Mouse (Mus musculus) heart, embryonic 11.5 days (tissue): ENCODE data around the gene Shoc2. TPM values are rescaled to one million over a fixed set of nuclear protein-coding genes. Genes with fewer than 3 reads are reported as not detected.

Experiments used
- ATAC-seq: fragments of 200-750 bp; cut with Nextera tagmentation; replicated peaks from 2 replicates; pipeline ENCODE4 v1.8.0; 2017; ENCODE audit warnings: moderate library complexity; ENCODE audit not compliant: insufficient number of reproducible peaks, low FRiP score, low TSS enrichment
- H3K27ac ChIP-seq: fragments of 300-500 bp; sonication (generic); 2 replicates; pipeline ENCODE4 v1.5.1; 2014; ENCODE audit warnings: mild to moderate bottlenecking, low read depth, low read length
- H3K27me3 ChIP-seq: fragments of 300-500 bp; sonication (generic); 2 replicates; pipeline ENCODE4 v1.6.1; 2014; ENCODE audit warnings: mild to moderate bottlenecking, low read length, mixed read lengths; ENCODE audit not compliant: control insufficient read depth, insufficient read depth
- H3K36me3 ChIP-seq: fragments of 300-500 bp; sonication (generic); 2 replicates; pipeline ENCODE4 v1.6.1; 2014; ENCODE audit warnings: mild to moderate bottlenecking, low read length, moderate library complexity, mixed read lengths; ENCODE audit not compliant: control insufficient read depth, insufficient read depth
- H3K4me1 ChIP-seq: fragments of 300-500 bp; sonication (generic); 2 replicates; pipeline ENCODE4 v1.6.1; 2014; ENCODE audit warnings: low read length; ENCODE audit not compliant: control insufficient read depth, insufficient read depth
- H3K4me2 ChIP-seq: fragments of 300-500 bp; sonication (generic); 2 replicates; pipeline ENCODE4 v1.6.1; 2014; ENCODE audit warnings: mild to moderate bottlenecking, moderate library complexity
- H3K4me3 ChIP-seq: fragments of 300-500 bp; sonication (generic); 2 replicates; pipeline ENCODE4 v1.5.1; 2014; ENCODE audit warnings: low read depth, low read length
- H3K9ac ChIP-seq: fragments of 300-500 bp; sonication (generic); 2 replicates; pipeline ENCODE4 v1.6.1; 2014; ENCODE audit warnings: mild to moderate bottlenecking, low read depth, low read length, moderate library complexity
- H3K9me3 ChIP-seq: fragments of 300-500 bp; sonication (generic); replicated peaks from 2 replicates; pipeline ENCODE4 v1.6.1; 2016; ENCODE audit warnings: low read length; ENCODE audit not compliant: control insufficient read depth
- WGBS: fragments of 180-500 bp; shearing (Covaris S2); extraction: QIAGEN DNeasy Blood & Tissue Kit; methylation state at CpG from one replicate; pipeline ENCODE4 v1.1.7; 2014; ENCODE audit not compliant: insufficient replicate concordance; 5-methylcytosine and 5-hydroxymethylcytosine counted together
- polyA plus RNA-seq: library from polyadenylated mRNA; unstranded; fragments of >200 nt; fragmentation: Nextera tagmentation; extraction: Ambion mirVana; gene quantifications from 2 replicates; pipeline ENCODE4 v1.2.1, GENCODE M21; 2014

The Shoc2 gene
- polyA plus RNA-seq, 1 experiment from 2014 or later: 47.4 TPM

DNA sequence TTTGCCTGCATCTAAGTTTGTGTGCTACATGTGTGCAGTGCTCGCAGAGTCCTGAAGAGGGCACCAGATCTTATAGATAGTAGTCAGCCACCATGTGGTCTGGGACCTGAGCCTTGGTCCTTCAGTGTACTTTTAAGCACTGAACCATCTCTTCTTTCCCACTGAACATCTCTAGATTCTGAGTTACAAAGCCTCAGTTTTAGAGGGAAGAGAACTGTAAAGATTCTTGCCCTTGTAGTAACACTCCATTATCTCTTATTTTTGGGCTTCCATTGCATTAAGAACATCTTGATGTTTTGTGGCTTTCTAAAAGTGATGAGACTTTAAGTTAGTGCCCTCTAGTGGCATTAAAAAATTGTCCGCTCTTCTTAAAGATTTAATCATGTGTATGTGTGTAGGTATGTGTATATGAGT lies 18.8 kb upstream of the Shoc2 start:
- H3K4me3 ChIP-seq: no peak overlapping the region
- H3K36me3 ChIP-seq: peaks cover 3% of the 10 kb centered on the region
- H3K9ac ChIP-seq: no peak overlapping the region
- WGBS: 92% methylated on average over 2 of the region's 2 CpGs
- no peaks in the 10 kb centered on the region for H3K4me1 ChIP-seq
- ATAC-seq: no peak
- H3K9me3 ChIP-seq: no peaks in the 10 kb centered on the region
- H3K27me3 ChIP-seq: no peaks in the 10 kb centered on the region
- H3K4me2 ChIP-seq: no peak overlapping the region
- no peak overlapping the region for H3K27ac ChIP-seq

DNA sequence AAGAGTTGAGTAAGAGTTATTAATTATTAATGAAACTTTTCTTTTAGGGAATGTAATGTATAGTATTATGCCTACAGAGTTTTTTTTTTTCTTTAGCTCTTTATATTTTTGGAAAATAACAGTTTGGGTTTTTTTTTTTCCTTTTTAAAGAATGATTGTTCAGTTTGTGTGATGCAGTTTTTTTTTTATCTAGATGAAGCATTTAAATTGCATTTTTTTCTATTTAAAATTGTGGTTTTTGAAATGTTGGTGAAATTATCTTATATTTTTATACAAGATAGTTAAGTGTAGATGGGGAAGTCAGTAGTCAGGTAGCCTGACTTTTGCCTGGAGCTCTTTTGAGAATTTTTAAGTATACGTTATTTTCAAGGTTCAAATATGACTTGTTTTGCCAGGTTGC lies 17.4 kb upstream of the Shoc2 start:
- no peak overlapping the region for H3K9ac ChIP-seq
- no peak for ATAC-seq
- no peaks in the 10 kb centered on the region for H3K4me1 ChIP-seq
- WGBS: 83% methylated on average over 1 of the region's 1 CpGs
- H3K27me3 ChIP-seq: no peaks in the 10 kb centered on the region
- no peak overlapping the region for H3K27ac ChIP-seq
- no peak overlapping the region for H3K4me2 ChIP-seq
- peaks cover 6% of the 10 kb centered on the region for H3K36me3 ChIP-seq
- no peaks in the 10 kb centered on the region for H3K9me3 ChIP-seq
- no peak overlapping the region for H3K4me3 ChIP-seq

GRCm38 (mm10) chr19:53929218-53929617 lies 14.9 kb upstream of the Shoc2 start:
- no peaks in the 10 kb centered on the region for H3K27me3 ChIP-seq
- H3K9ac ChIP-seq: no peak overlapping the region
- H3K27ac ChIP-seq: no peak overlapping the region
- no peak overlapping the region for H3K4me3 ChIP-seq
- H3K36me3 ChIP-seq: peaks cover 6% of the 10 kb centered on the region; the same call in 1 of the 2 replicates
- no peaks in the 10 kb centered on the region for H3K9me3 ChIP-seq
- no peaks in the 10 kb centered on the region for H3K4me1 ChIP-seq
- ATAC-seq: no peak
- 86% methylated on average over 3 of the region's 3 CpGs for WGBS
- H3K4me2 ChIP-seq: no peak overlapping the region

- no peaks in the 10 kb centered on the region for H3K4me1 ChIP-seq
Measured at GRCm38 (mm10) chr19:53933050-53933449, 11.1 kb upstream of the Shoc2 start.

DNA sequence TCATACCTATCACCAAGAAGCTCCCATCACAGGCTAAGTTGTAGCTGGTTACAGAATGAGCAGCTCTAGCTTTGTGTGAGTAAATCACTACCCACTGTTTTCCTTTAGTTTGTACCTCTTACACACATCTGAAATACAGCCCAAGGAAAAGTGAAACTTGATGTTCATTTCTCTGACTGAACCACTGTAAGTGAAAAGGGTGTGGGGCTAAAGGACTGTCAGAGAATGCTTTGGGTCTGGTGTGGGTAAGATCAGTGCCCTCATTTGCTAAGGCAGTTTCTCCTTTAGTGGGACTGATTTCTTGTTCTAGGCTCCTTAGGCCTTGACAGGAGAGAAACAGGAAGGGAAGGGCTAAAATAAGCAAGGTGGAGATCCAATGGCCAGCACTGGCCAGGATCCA lies 10.1 kb upstream of the Shoc2 start:
- no peak for ATAC-seq
- no peak overlapping the region for H3K4me2 ChIP-seq
- H3K27me3 ChIP-seq: no peaks in the 10 kb centered on the region
- no peak overlapping the region for H3K27ac ChIP-seq
- peaks cover 10% of the 10 kb centered on the region; the same call in 1 of the 2 replicates for H3K36me3 ChIP-seq
- H3K9ac ChIP-seq: no peak overlapping the region
- H3K4me1 ChIP-seq: no peaks in the 10 kb centered on the region
- no peak overlapping the region for H3K4me3 ChIP-seq
- H3K9me3 ChIP-seq: no peaks in the 10 kb centered on the region

More at GRCm38 (mm10) chr19:53933050-53933449, 11.1 kb upstream of the Shoc2 start:
- peaks cover 6% of the 10 kb centered on the region; the same call in 1 of the 2 replicates for H3K36me3 ChIP-seq
- no peak overlapping the region for H3K27ac ChIP-seq
- no peak overlapping the region for H3K4me2 ChIP-seq
- no peak overlapping the region for H3K9ac ChIP-seq
- no peaks in the 10 kb centered on the region for H3K9me3 ChIP-seq
- H3K27me3 ChIP-seq: no peaks in the 10 kb centered on the region
- no peak for ATAC-seq
- H3K4me3 ChIP-seq: no peak overlapping the region

- Histone ChIP-seq H3K9ac (no peak overlapping the region), H3K27ac (no peak overlapping the region), H3K36me3 (peaks cover 4% of the 10 kb centered on the region; the same call in 1 of the 2 replicates), H3K4me1 (peaks cover 8% of the 10 kb centered on the region; the same call in 1 of the 2 replicates), H3K27me3 (no peaks in the 10 kb centered on the region), H3K4me2 (no peak overlapping the region), H3K4me3 (no peak overlapping the region), H3K9me3 (no peaks in the 10 kb centered on the region)
- WGBS: 55% methylated on average over 4 of the region's 4 CpGs
- no peak for ATAC-seq
Measured at GRCm38 (mm10) chr19:53939467-53939866, 4.6 kb upstream of the Shoc2 start.

GRCm38 (mm10) chr19:53941139-53941538 lies 3.0 kb upstream of the Shoc2 start:
- Histone ChIP-seq H3K36me3 (peaks cover 4% of the 10 kb centered on the region; the same call in 1 of the 2 replicates), H3K9ac (no peak overlapping the region), H3K27ac (no peak overlapping the region), H3K27me3 (no peaks in the 10 kb centered on the region), H3K9me3 (no peaks in the 10 kb centered on the region), H3K4me1 (peaks cover 8% of the 10 kb centered on the region; the same call in 1 of the 2 replicates), H3K4me2 (no peak overlapping the region), H3K4me3 (no peak overlapping the region)
- ATAC-seq: no peak
- 73% methylated on average over 4 of the region's 4 CpGs for WGBS

DNA sequence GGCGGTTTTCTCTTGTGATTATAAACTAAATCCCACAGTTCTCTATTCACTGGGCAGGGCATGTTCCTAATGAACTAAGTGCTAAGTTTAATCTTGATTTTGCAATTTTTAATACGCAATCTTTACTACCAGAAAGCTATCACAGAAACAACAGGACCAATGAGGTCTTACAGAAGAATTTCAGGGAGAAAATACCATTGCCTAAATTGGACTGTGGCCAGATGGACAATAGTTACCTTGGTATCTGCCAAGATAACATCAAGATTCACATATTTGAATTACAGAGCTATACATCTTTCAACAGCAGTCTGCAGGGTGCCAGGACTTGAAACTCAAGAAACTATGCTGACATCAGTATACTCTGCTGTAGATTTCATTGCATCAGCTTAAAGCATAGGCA lies 1.8 kb upstream of the Shoc2 start:
- Histone ChIP-seq H3K9me3 (no peaks in the 10 kb centered on the region), H3K27ac (no peak overlapping the region), H3K9ac (no peak overlapping the region), H3K4me1 (peaks cover 10% of the 10 kb centered on the region), H3K36me3 (peaks cover 4% of the 10 kb centered on the region; the same call in 1 of the 2 replicates), H3K4me3 (no peak overlapping the region), H3K27me3 (no peaks in the 10 kb centered on the region), H3K4me2 (no peak overlapping the region)
- WGBS: 88% methylated on average over 2 of the region's 2 CpGs
- no peak for ATAC-seq

DNA sequence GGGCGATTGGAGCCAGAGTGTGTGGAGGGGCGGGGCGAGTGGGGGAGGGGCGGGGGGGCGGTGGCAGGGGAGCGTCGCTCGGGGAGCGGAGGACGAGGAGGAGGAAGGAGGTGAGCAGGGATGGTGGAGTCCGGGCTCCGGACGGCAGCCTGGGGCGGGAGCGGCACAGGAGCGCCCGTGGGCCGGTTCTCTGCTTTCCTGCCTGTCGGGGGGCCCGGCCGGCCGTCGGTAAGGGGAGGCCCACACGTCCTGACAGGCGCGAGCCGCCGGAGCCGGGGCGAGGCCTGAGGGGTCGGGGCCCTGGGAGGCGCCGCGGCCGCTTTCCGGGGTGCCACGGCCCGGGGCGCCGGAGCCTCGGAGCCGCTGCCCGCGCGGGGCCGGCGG lies 672 bp downstream of the Shoc2 start:
- no peak for ATAC-seq
- H3K9me3 ChIP-seq: no peaks in the 10 kb centered on the region
- H3K9ac ChIP-seq: peak overlapping the region; percentile 91
- peak overlapping the region; percentile 67 for H3K4me2 ChIP-seq
- peaks cover 9% of the 10 kb centered on the region for H3K4me1 ChIP-seq
- 2% methylated on average over 21 of the region's 47 CpGs for WGBS
- H3K4me3 ChIP-seq: peak overlapping the region; percentile 80
- peak overlapping the region; percentile 96 for H3K27ac ChIP-seq
- no peaks in the 10 kb centered on the region for H3K36me3 ChIP-seq
- H3K27me3 ChIP-seq: no peaks in the 10 kb centered on the region
